Mouse (Mus musculus): ENCODE data around the gene Hoxb3. TPM values are rescaled to one million over a fixed set of nuclear protein-coding genes. Genes with fewer than 3 reads are reported as not detected.

Hoxb3 gene
- polyA plus RNA-seq, 1 experiment from 2014 or later: 0.26 TPM

DNA sequence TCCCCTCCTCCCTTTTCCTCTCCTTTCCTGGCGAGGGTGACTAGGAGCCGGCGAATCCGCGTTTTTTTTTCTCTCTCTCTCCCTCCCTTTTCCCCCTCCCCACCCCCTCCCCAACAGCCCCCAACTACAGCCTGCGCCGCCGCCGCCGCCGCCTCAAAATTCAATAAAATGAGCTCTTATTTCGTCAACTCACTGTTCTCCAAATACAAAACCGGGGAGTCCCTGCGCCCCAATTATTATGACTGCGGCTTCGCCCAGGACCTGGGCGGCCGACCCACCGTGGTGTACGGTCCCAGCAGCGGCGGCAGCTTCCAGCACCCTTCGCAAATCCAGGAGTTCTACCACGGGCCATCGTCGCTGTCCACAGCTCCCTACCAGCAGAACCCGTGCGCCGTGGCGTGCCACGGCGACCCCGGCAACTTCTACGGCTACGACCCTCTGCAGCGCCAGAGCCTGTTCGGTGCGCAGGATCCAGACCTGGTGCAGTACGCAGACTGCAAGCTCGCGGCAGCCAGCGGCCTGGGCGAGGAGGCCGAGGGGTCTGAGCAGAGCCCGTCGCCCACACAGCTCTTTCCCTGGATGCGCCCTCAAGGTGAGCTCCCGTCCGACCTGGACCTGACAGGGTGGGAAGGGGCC is 40.2 kb upstream of the Hoxb3 start:
- H3K9ac ChIP-seq: no peak overlapping the region
- no peaks in the 10 kb centered on the region for H3K36me3 ChIP-seq (replicated peaks)
- H3K27me3 ChIP-seq: peaks cover 100% of the 10 kb centered on the region
- H3K4me3 ChIP-seq (replicated peaks): no peak overlapping the region
- H3K4me2 ChIP-seq: no peak overlapping the region
- H3K27ac ChIP-seq (replicated peaks): no peak overlapping the region
- no peaks in the 10 kb centered on the region for H3K9me3 ChIP-seq (replicated peaks)
- H3K4me1 ChIP-seq (replicated peaks): peaks cover 9% of the 10 kb centered on the region; the same call in 1 of the 2 replicates
- ATAC-seq (ENCODE audit: insufficient read depth): no peak
- 2% methylated on average over 49 of the region's 49 CpGs for WGBS (ENCODE audit: insufficient replicate concordance)

DNA sequence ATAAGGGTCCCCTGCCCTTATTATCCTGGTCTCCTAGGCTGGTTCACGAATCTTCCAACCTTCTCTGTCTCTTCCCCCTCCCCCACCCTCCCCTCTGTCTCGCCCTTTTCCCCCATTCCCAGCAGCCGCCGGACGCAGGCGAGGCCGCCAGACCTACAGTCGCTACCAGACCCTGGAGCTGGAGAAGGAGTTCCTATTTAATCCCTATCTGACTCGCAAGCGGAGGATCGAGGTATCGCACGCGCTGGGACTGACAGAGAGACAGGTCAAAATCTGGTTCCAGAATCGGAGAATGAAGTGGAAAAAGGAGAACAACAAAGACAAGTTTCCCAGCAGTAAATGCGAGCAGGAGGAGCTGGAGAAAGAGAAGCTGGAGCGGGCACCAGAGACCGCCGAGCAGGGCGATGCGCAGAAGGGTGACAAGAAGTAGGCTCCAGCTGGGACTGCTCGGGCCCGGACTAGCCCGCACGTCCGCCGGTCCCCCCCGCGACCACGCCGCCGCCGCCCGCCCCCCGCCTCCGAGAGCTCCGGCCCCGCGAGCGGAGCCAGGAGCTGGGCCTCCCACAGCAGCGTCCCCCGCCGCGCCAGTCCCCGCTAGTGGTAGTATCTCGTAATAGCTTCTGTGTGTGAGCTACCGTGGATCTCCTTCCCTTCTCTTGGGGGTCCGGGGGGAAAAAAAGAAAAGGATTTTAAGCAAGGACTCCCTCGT is 38.9 kb upstream of the Hoxb3 start:
- Histone ChIP-seq H3K4me2 (peak overlapping the region; percentile 40), H3K27me3 (peaks cover 100% of the 10 kb centered on the region), H3K9me3 (replicated peaks) (no peaks in the 10 kb centered on the region), H3K9ac (no peak overlapping the region), H3K27ac (replicated peaks) (no peak overlapping the region), H3K4me1 (replicated peaks) (peaks cover 9% of the 10 kb centered on the region; the same call in 1 of the 2 replicates), H3K36me3 (replicated peaks) (no peaks in the 10 kb centered on the region), H3K4me3 (replicated peaks) (peak overlapping the region; percentile 8; the same call in 1 of the 2 replicates)
- under 1% methylated on average over 49 of the region's 49 CpGs for WGBS (ENCODE audit: insufficient replicate concordance)
- no peak for ATAC-seq (ENCODE audit: insufficient read depth)

DNA sequence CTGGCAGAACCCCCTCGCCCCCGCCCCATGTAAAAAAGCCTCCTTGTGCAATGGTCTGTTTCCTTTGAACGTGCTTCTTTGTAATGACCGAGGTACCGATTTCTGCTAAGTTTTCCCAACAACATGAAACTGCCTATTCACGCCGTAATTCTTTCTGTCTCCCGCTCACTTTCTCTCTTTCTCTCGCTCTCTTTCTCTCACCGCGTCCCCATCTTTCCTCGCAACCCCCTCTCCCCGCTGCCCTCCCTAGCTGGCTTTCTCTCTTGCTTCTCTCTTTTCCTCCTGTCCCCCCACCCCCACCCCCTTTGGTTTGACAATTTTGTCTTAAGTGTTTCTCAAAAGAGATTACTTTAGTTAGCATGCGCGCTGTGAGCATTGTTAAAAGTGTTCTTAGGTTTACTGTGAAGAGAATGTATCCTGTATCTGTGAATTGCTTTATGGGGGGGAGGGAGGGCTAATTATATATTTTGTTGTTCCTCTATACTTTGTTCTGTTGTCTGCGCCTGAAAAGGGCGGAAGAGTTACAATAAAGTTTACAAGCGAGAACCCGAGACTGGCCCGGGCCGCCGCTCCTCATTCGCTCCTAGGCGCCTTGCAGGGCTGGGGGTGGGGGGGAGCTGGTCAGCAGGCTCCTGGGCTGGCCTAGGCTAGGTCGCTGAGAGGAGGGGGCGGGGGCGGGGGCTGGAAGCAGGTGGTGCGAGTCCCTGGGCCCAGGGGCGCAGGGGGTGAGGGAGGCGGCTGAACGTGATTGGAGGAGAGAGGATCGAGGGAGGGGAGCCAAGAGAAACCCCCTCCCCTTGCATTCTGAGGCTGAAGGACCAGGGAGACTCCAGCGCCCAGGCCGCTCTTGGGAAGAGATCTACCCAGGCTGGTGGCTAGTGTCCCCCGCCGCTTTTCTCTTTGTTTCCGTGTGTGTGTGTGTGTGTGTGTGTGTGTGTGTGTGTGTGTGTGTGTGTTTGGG is 38.1 kb upstream of the Hoxb3 start:
- H3K4me3 ChIP-seq (replicated peaks): peak overlapping the region; percentile 8; the same call in 1 of the 2 replicates
- ATAC-seq (ENCODE audit: insufficient read depth): no peak

DNA sequence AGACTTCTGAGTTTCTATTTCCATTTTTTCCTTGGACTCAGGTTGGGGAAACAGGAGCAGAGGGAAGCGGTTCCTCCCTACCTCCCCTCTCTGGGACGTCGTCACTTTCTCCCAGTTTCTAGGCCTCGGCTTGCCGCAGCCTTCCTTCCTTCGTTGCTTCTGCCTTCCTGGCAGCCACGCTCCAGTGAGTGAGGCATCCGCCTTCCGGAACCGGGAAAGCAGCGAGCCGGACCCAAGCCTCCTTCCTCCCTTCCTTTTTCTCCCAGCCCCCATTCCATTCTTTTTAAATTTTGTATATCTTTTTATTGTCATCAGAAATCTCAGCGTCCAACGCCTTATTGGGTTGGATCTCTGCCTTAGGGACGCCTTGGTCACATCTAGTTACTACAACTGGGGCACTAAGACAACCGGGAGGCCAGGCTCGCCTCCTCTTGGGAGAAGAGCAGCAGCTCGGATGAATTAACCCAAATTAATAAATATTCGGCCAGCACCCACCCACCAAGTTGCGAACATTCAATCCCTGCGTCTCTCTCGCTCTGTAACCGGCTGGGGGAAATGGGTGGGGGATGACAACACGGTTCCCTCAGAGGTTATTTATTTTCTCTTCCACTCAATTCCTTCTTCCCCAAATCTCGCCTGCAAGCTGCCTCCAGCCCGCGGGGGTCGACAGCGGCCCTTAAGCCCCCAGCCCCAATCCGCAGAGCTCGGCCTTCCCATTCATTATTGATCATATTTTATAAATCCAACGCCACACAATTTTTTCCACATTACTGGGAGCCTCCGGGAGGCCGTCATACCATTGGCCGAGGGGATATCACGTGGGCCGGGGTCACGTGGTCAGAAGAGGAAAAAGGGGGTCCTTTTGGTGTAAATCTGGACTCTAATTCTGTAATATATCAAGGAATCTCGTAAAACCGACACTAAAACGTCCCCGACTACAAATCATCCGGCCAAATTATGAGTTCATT is 37.1 kb upstream of the Hoxb3 start, which contains the start of gene Hoxb7:
Gene Hoxb7 (plus strand): TSS at position 853 of the 968 bp plus-strand sequence.
- Histone ChIP-seq H3K9ac (no peak within 1 kb of the TSS), H3K4me1 (replicated peaks) (peaks cover 9% of the 10 kb centered on the region; the same call in 1 of the 2 replicates), H3K9me3 (replicated peaks) (no peaks in the 10 kb centered on the region), H3K36me3 (replicated peaks) (no peaks in the 10 kb centered on the region), H3K27ac (replicated peaks) (no peak within 1 kb of the TSS), H3K4me2 (peak within 1 kb of the TSS; percentile 43), H3K4me3 (replicated peaks) (peak within 1 kb of the TSS; percentile 17; the same call in 1 of the 2 replicates), H3K27me3 (peaks cover 100% of the 10 kb centered on the region)
- no peak for ATAC-seq (ENCODE audit: insufficient read depth)
- under 1% methylated on average over 43 of the region's 43 CpGs for WGBS (ENCODE audit: insufficient replicate concordance)

More for the DNA sequence above, 38.1 kb upstream of the Hoxb3 start:
- H3K27ac ChIP-seq (replicated peaks): no peak overlapping the region
- H3K36me3 ChIP-seq (replicated peaks): no peaks in the 10 kb centered on the region
- H3K4me2 ChIP-seq: peak overlapping the region; percentile 40
- peaks cover 100% of the 10 kb centered on the region for H3K27me3 ChIP-seq
- peaks cover 9% of the 10 kb centered on the region; the same call in 1 of the 2 replicates for H3K4me1 ChIP-seq (replicated peaks)
- H3K9ac ChIP-seq: no peak overlapping the region
- WGBS (ENCODE audit: insufficient replicate concordance): under 1% methylated on average over 31 of the region's 37 CpGs
- H3K9me3 ChIP-seq (replicated peaks): no peaks in the 10 kb centered on the region

DNA sequence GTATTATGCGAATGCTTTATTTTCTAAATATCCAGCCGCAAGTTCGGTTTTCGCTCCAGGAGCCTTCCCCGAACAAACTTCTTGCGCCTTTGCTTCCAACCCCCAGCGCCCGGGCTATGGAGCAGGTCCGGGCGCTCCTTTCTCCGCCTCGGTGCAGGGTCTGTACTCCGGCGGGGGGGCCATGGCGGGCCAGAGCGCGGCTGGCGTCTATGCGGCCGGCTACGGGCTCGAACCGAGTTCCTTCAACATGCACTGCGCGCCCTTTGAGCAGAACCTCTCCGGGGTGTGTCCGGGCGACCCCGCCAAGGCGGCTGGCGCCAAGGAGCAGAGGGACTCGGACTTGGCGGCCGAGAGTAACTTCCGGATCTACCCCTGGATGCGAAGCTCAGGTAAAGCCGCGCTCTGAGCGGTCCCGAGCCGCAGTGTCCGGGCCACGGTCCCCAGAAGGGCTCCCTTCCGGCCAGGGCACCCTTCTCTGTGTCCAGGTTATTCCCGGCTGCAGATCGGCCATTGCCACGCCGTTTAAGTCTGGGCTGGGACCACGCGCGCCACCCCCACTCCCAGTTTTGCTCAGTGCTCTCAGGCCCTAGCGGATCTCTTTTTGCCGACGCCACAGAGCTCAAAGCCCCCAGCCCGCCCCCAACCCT is 36.3 kb upstream of the Hoxb3 start:
- Histone ChIP-seq H3K9me3 (replicated peaks) (no peaks in the 10 kb centered on the region), H3K4me1 (replicated peaks) (peaks cover 9% of the 10 kb centered on the region; the same call in 1 of the 2 replicates), H3K9ac (no peak overlapping the region), H3K4me3 (replicated peaks) (no peak overlapping the region; the same call in 1 of the 2 replicates), H3K27me3 (peaks cover 100% of the 10 kb centered on the region), H3K36me3 (replicated peaks) (no peaks in the 10 kb centered on the region), H3K4me2 (peak overlapping the region; percentile 43), H3K27ac (replicated peaks) (no peak overlapping the region)
- WGBS (ENCODE audit: insufficient replicate concordance): under 1% methylated on average over 55 of the region's 55 CpGs
- no peak for ATAC-seq (ENCODE audit: insufficient read depth)

DNA sequence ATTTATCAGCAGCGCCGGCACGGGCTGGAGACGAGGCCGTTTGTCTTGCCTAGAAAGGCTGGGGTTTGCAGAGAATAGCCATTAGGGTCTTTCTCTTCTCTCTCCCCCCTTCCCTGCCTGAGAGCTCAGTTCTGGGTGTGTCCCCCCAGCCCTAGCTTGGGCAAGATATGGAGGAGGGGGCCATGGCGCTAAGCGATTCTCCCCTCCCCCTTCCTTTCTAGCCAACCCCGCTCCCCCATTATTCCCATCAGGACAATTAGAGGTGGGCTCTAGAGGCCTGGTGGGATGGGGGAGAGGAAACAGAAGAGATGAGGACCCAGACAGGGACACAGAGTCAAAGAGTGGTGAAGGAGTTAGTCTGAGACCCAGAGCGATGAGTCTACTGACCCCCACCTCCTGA is 35.7 kb upstream of the Hoxb3 start:
- Histone ChIP-seq H3K27ac (replicated peaks) (no peak overlapping the region), H3K4me3 (replicated peaks) (no peak overlapping the region), H3K9me3 (replicated peaks) (no peaks in the 10 kb centered on the region), H3K9ac (no peak overlapping the region), H3K36me3 (replicated peaks) (no peaks in the 10 kb centered on the region), H3K4me1 (replicated peaks) (peaks cover 9% of the 10 kb centered on the region; the same call in 1 of the 2 replicates), H3K27me3 (peaks cover 100% of the 10 kb centered on the region), H3K4me2 (0 out of 2 replicates have a peak overlapping the region, but pooled peaks have one; percentile 43)
- 8% methylated on average over 9 of the region's 9 CpGs for WGBS (ENCODE audit: insufficient replicate concordance)
- no peak for ATAC-seq (ENCODE audit: insufficient read depth)

DNA sequence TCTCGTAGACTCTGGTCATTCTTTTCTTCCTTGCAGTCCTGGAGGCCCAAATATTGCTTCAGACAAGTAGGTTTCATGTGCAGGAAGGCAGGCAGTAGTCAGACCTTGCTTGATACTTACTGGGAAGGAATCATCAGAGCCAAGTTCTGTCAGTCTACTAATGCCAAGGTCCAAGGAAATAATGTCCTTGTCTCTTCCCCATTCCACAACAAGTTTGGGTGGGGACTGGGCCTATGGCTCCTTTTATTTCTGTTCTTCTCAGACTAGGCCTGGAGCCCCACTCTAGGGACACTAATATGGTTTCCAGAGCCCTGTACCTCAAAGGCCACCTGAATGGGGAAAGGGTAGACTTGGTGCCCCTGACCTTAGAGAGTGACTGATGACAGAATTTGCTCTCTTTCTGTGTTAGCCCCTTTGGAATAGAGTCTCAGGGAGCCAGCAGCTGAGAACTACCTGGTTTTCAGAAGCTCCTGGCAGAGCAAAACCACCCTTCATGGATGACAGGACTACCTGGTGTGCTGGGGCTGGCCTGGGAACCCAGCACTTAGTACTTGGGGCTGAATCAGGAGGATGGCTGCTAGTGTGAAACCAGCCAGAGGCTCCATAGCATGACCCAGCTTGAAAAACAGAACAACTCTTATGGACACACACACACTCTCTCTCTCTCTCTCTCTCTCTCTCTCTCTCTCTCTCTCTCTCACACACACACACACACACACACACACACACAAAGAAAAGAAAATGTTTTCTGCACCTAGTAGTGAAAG is 34.5 kb upstream of the Hoxb3 start:
- Histone ChIP-seq H3K27me3 (peaks cover 100% of the 10 kb centered on the region), H3K4me3 (replicated peaks) (no peak overlapping the region), H3K36me3 (replicated peaks) (no peaks in the 10 kb centered on the region), H3K9me3 (replicated peaks) (no peaks in the 10 kb centered on the region), H3K4me2 (no peak overlapping the region), H3K27ac (replicated peaks) (no peak overlapping the region), H3K4me1 (replicated peaks) (0 out of 2 replicates have a peak, but pooled peaks cover 9% of the 10 kb centered on the region), H3K9ac (no peak overlapping the region)
- WGBS (ENCODE audit: insufficient replicate concordance): 23% methylated on average over 1 of the region's 1 CpGs
- no peak for ATAC-seq (ENCODE audit: insufficient read depth)

DNA sequence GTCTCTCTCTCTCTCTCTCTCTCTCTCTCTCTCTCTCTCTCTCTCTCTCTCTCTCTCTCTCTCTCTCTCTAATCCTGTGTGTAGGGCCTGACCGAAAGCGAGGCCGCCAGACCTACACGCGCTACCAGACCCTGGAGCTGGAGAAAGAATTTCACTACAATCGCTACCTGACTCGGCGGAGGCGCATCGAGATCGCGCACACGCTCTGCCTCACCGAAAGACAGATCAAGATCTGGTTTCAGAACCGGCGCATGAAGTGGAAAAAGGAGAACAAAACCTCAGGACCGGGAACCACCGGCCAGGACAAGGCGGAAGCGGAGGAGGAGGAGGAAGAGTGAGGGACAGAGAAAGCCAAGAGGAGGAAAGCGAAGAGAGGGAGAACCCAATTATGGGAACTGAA is 33.8 kb upstream of the Hoxb3 start:
- no peak overlapping the region for H3K4me3 ChIP-seq (replicated peaks)
- no peak overlapping the region for H3K4me2 ChIP-seq
- H3K27ac ChIP-seq (replicated peaks): no peak overlapping the region
- 0 out of 2 replicates have a peak, but pooled peaks cover 7% of the 10 kb centered on the region for H3K4me1 ChIP-seq (replicated peaks)
- WGBS (ENCODE audit: insufficient replicate concordance): 14% methylated on average over 21 of the region's 21 CpGs
- no peaks in the 10 kb centered on the region for H3K9me3 ChIP-seq (replicated peaks)
- no peak overlapping the region for H3K9ac ChIP-seq
- H3K36me3 ChIP-seq (replicated peaks): no peaks in the 10 kb centered on the region
- ATAC-seq (ENCODE audit: insufficient read depth): no peak
- peaks cover 100% of the 10 kb centered on the region for H3K27me3 ChIP-seq

DNA sequence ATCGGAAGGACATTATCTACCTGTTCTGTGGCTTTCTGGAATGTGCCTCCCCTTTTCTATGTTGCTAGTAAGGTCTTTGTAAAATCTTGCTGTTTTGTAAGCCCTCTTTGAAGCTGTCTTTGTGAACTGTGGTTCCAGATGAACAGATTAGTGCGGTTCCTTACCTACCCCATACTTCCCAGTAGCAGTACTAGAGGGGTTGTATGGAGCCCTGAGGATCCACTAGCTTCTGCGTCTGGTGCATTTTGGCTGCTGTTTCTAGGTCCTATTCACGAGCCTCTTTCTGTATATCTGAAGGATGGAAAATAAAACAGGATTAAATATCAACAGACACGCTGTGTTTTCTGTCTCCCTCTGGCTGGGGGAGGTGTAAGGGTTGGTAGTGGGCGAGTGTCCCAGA is 33.3 kb upstream of the Hoxb3 start:
- Histone ChIP-seq H3K4me1 (replicated peaks) (0 out of 2 replicates have a peak, but pooled peaks cover 4% of the 10 kb centered on the region), H3K9ac (no peak overlapping the region), H3K27me3 (peaks cover 100% of the 10 kb centered on the region), H3K27ac (replicated peaks) (no peak overlapping the region), H3K9me3 (replicated peaks) (no peaks in the 10 kb centered on the region), H3K36me3 (replicated peaks) (no peaks in the 10 kb centered on the region), H3K4me3 (replicated peaks) (no peak overlapping the region), H3K4me2 (no peak overlapping the region)
- ATAC-seq (ENCODE audit: insufficient read depth): no peak
- WGBS (ENCODE audit: insufficient replicate concordance): 28% methylated on average over 6 of the region's 6 CpGs

Data from liver, embryonic 15.5 days (tissue).